Mouse (Mus musculus) monocyte, adult 5-6 weeks (primary cell): Measurements from ENCODE around the gene Tymp. TPM values are rescaled to one million over a fixed set of nuclear protein-coding genes. Genes with fewer than 3 reads are reported as not detected.

Experiments used
- ATAC-seq: fragments of 153-309, 156-312 bp; replicated peaks from 2 replicates; pipeline ENCODE4 v1.8.0; 2017; ENCODE audit warnings: mild to moderate bottlenecking; ENCODE audit not compliant: low TSS enrichment, insufficient number of reproducible peaks, severe bottlenecking, poor library complexity, low FRiP score
- total RNA-seq: library from RNA; stranded (forward); fragments of 200-1000, 200-491, 200-594 nt; gene quantifications from 3 replicates; pipeline ENCODE4 v1.2.3, GENCODE M21; 2017

Tymp gene
- total RNA-seq, 1 experiment from 2014 or later: 0.57 TPM

GRCm38 (mm10) chr15:89376040-89376439 lies 799 bp downstream of the Tymp start:
- no peak for ATAC-seq

- ATAC-seq: no peak
These were observed 1.9 kb downstream of the Tymp start for GRCm38 (mm10) chr15:89374801-89375534.

GRCm38 (mm10) chr15:89374340-89374739 lies 2.5 kb downstream of the Tymp start:
- ATAC-seq: no peak

- ATAC-seq: peak; percentile 42
These were observed 3.0 kb downstream of the Tymp start, which contains the start of gene Sco2 for GRCm38 (mm10) chr15:89373762-89374248. Gene Sco2 (minus strand): TSS chr15:89373846.

GRCm38 (mm10) chr15:89373027-89373761 lies 3.6 kb downstream of the Tymp start:
- peak; percentile 72 for ATAC-seq

- no peak for ATAC-seq
These were observed 4.3 kb downstream of the Tymp start for GRCm38 (mm10) chr15:89372536-89372935.

- no peak for ATAC-seq
These were observed 4.8 kb downstream of the Tymp start for GRCm38 (mm10) chr15:89372068-89372467.

- ATAC-seq: 0 out of 2 replicates have a peak, but pooled peaks have one; percentile 7
These were observed 11.7 kb downstream of the Tymp start for GRCm38 (mm10) chr15:89365141-89365551.

GRCm38 (mm10) chr15:89363051-89363450 lies 13.8 kb downstream of the Tymp start:
- no peak for ATAC-seq

GRCm38 (mm10) chr15:89358784-89359183 lies 18.1 kb downstream of the Tymp start:
- ATAC-seq: no peak

GRCm38 (mm10) chr15:89356372-89356771 lies 20.5 kb downstream of the Tymp start:
- ATAC-seq: no peak

GRCm38 (mm10) chr15:89355241-89356187 lies 21.3 kb downstream of the Tymp start, which contains the start of the genes Lmf2 and Ncaph2:
Gene Lmf2 (minus strand): TSS chr15:89355659.
Gene Ncaph2 (plus strand): TSS chr15:89355719.
- ATAC-seq: peak; percentile 88

- no peak for ATAC-seq
These were observed 22.4 kb downstream of the Tymp start for GRCm38 (mm10) chr15:89354455-89354854.

GRCm38 (mm10) chr15:89353837-89354236 lies 23.0 kb downstream of the Tymp start:
- ATAC-seq: no peak

GRCm38 (mm10) chr15:89352795-89353194 lies 24.0 kb downstream of the Tymp start:
- no peak for ATAC-seq

GRCm38 (mm10) chr15:89352054-89352453 lies 24.8 kb downstream of the Tymp start:
- ATAC-seq: no peak

- no peak for ATAC-seq
These were observed 25.5 kb downstream of the Tymp start for GRCm38 (mm10) chr15:89351302-89351701.

- ATAC-seq: no peak
These were observed 26.4 kb downstream of the Tymp start for GRCm38 (mm10) chr15:89350447-89350846.

GRCm38 (mm10) chr15:89343325-89343724 lies 33.5 kb downstream of the Tymp start:
- ATAC-seq: no peak
